Mouse (Mus musculus) neural tube, embryonic 13.5 days (tissue): ENCODE results near the gene Ddx56. TPM values are rescaled to one million over a fixed set of nuclear protein-coding genes. Genes with fewer than 3 reads are reported as not detected.
A peak's percentile ranks its signal among the peaks of the same experiment; 100 is the strongest.

Experiments used
- ATAC-seq: fragments of 200-750 bp; cut with Nextera tagmentation; 2 replicates; pipeline ENCODE4 v1.8.0; 2017; ENCODE audit warnings: low read depth, mild to moderate bottlenecking, moderate TSS enrichment, moderate library complexity
- H3K27ac ChIP-seq: fragments of 300-500 bp; sonication (generic); replicated peaks from 2 replicates; pipeline ENCODE4 v1.5.1; 2015; ENCODE audit warnings: moderate library complexity, mild to moderate bottlenecking, inconsistent platforms
- H3K27me3 ChIP-seq: fragments of 300-500 bp; sonication (generic); 2 replicates; pipeline ENCODE4 v1.6.1; 2015; ENCODE audit warnings: mild to moderate bottlenecking, inconsistent platforms
- H3K36me3 ChIP-seq: fragments of 300-500 bp; sonication (generic); 2 replicates; pipeline ENCODE4 v1.6.1; 2015; ENCODE audit warnings: mild to moderate bottlenecking, inconsistent platforms
- H3K4me1 ChIP-seq: fragments of 300-500 bp; sonication (generic); replicated peaks from 2 replicates; pipeline ENCODE4 v1.6.1; 2015; ENCODE audit warnings: inconsistent platforms
- H3K4me2 ChIP-seq: fragments of 300-500 bp; sonication (generic); 2 replicates; pipeline ENCODE4 v1.6.1; 2015; ENCODE audit warnings: inconsistent platforms, mild to moderate bottlenecking, moderate library complexity
- H3K4me3 ChIP-seq: fragments of 300-500 bp; sonication (generic); 2 replicates; pipeline ENCODE4 v1.5.1; 2015; ENCODE audit warnings: mild to moderate bottlenecking, inconsistent platforms
- H3K9ac ChIP-seq: fragments of 300-500 bp; sonication (generic); 2 replicates; pipeline ENCODE4 v1.6.1; 2015; ENCODE audit warnings: moderate library complexity, mild to moderate bottlenecking, inconsistent platforms
- H3K9me3 ChIP-seq: fragments of 300-500 bp; sonication (generic); 2 replicates; pipeline ENCODE4 v1.6.1; 2016; ENCODE audit warnings: inconsistent platforms
- WGBS: fragments of 180-500 bp; shearing (Covaris S2); methylation state at CpG from one replicate; pipeline ENCODE4 v1.1.7; 2015; 5-methylcytosine and 5-hydroxymethylcytosine counted together
- polyA plus RNA-seq: library from polyadenylated mRNA; unstranded; fragments of >200 nt; fragmentation: Nextera tagmentation; extraction: Ambion mirVana; gene quantifications from 2 replicates; pipeline ENCODE4 v1.2.1, GENCODE M21; 2015

Ddx56 gene
- polyA plus RNA-seq, 1 experiment from 2014 or later, result 69.3 TPM

DNA sequence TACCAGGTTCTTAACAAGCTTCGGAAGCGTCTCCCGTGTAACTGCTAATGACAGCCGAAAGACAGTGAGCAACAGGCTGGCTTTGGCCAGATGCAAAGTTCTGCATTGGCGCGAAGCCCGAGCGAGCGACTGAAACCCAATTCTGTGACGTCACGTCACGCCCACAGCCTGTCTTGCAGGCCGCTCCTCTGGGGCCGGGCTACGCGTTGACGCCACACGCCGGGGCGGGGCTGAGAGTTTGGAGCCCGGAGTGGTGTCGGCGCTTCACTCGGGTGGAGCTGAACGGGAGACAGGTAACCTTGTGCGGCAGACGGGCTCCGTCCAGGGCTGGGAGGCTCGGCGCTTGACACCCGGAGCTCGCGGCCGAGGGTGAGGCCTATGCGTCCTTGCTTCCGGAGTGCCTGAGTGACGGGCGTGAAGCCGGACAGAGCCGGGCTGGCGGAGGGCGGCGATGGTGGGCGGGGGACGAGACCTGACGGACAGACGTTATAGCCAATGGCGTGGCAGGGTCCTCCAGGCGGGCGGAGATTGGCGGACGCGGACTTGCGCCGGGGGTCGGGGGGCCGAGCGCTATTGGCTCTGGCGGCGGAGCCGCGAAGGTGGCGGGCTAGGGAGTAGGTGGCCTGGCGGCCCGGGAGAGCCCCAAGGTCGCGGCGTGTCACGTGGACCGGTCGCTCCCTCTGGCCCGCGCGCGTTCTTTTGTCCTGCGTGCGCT lies 24.0 kb upstream of the Ddx56 start, which contains the start of gene Ogdh:
TSS of gene Ogdh (plus strand) at position 233 of the 715 bp plus-strand sequence.
- H3K9ac ChIP-seq, result peak within 1 kb of the TSS; percentile 73
- peak within 1 kb of the TSS; percentile 63 for H3K4me2 ChIP-seq
- peak; percentile 98 for ATAC-seq
- peaks cover 16% of the 10 kb centered on the region for H3K4me1 ChIP-seq
- no peaks in the 10 kb centered on the region for H3K36me3 ChIP-seq
- H3K9me3 ChIP-seq, result no peaks in the 10 kb centered on the region
- H3K27me3 ChIP-seq, result no peaks in the 10 kb centered on the region
- WGBS, result under 1% methylated on average over 77 of the region's 77 CpGs
- peak within 1 kb of the TSS; percentile 78 for H3K4me3 ChIP-seq
- H3K27ac ChIP-seq, result peak within 1 kb of the TSS; percentile 90

GRCm38 (mm10) chr11:6290883-6291282 lies 23.3 kb upstream of the Ddx56 start:
- Histone ChIP-seq H3K9me3 (no peaks in the 10 kb centered on the region), H3K27ac (peak overlapping the region; percentile 90; the same call in 1 of the 2 replicates), H3K4me2 (peak overlapping the region; percentile 63), H3K9ac (peak overlapping the region; percentile 73), H3K4me1 (peaks cover 16% of the 10 kb centered on the region), H3K36me3 (no peaks in the 10 kb centered on the region), H3K4me3 (peak overlapping the region; percentile 78), H3K27me3 (no peaks in the 10 kb centered on the region)
- 24% methylated on average over 3 of the region's 3 CpGs for WGBS
- no peak for ATAC-seq

DNA sequence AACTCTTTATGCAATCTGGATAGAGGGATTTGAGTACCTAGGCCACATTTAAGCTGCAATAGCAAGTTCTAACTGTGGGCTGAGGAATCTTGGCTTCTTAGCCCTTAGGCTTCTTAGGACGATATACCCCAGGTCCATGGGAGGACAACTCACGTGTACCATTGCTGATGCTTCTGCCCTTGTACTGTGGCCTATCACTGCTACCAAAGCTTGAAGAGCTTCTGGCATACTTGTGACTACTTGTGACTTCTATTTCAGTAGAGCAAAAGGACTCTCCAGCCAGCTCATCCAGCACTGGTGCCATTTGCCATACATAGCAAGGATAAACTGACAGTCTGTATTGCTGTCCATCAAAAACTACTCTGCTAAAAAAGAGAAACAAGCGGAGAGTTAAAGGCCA lies 22.6 kb upstream of the Ddx56 start:
- Histone ChIP-seq H3K27me3 (no peaks in the 10 kb centered on the region), H3K4me3 (no peak overlapping the region), H3K36me3 (no peaks in the 10 kb centered on the region), H3K27ac (no peak overlapping the region), H3K4me1 (peaks cover 16% of the 10 kb centered on the region), H3K4me2 (no peak overlapping the region), H3K9me3 (no peaks in the 10 kb centered on the region), H3K9ac (no peak overlapping the region)
- WGBS, result 95% methylated on average over 3 of the region's 3 CpGs
- no peak for ATAC-seq

DNA sequence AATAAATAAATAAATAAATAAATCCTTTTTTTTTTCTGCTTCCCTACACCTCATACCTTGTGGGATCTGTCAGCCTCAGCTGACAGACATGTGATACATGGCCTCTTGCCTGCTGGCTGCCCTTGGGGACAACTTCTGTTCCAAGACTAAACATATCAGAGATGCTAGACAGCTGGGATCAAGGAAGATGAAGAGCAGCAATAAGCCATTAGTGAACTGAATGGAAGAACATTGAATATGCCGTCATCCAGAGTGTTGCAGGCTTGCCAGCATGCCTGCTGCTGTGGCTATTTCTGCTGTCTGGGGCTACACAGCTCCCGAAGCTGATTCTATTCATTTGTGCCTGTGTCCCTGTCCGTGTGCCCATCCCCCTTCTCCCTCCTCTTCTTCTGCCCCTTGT lies 15.4 kb upstream of the Ddx56 start:
- Histone ChIP-seq H3K27me3 (no peaks in the 10 kb centered on the region; the same call in 1 of the 2 replicates), H3K36me3 (no peaks in the 10 kb centered on the region), H3K27ac (no peak overlapping the region), H3K4me1 (no peaks in the 10 kb centered on the region), H3K9ac (no peak overlapping the region), H3K9me3 (no peaks in the 10 kb centered on the region), H3K4me2 (no peak overlapping the region), H3K4me3 (no peak overlapping the region)
- no peak for ATAC-seq
- 60% methylated on average over 3 of the region's 3 CpGs for WGBS

DNA sequence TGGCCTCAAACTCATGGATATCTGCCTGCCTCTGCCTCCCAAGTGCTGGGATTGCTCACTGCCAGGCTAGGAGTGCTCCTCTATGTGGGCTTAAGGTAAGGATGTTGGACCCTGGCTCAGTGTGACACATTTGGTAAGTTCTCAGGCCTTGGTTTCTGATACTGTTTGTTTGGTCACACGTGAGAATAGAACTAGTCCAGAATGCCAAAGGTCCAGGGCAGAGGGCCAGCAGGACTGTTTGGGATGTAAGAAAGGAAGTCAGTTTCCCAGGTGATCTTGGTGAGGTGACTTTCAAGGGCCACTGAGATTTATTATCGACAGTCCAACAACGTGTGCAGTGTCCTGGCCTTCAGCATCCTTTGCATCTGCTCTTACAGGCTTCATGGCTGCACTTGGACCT lies 8.9 kb upstream of the Ddx56 start:
- peaks cover 30% of the 10 kb centered on the region for H3K4me1 ChIP-seq
- WGBS, result 84% methylated on average over 3 of the region's 3 CpGs

DNA sequence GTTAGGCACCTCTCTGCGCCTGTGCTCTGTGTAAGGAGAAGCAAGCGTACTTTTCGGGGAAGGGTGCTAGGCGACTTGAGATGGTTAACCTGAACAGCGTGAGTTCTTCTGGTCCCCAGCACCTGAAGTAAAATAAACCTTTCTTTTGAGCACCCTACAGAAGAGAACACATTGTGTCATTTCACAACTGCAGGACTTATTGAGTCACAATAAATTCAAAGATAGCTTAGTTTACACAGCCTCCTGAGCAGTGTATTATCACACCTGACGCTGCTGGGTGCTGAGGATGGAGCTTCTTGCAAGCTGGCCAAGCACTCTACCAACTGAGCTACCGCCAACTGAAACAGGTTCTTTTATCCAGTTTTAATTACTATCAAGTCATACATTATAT lies 7.5 kb upstream of the Ddx56 start:
- peak overlapping the region; percentile 92 for H3K4me3 ChIP-seq
- 21% methylated on average over 7 of the region's 7 CpGs for WGBS

More for the DNA sequence above, 8.9 kb upstream of the Ddx56 start:
- no peak overlapping the region for H3K27ac ChIP-seq
- no peak overlapping the region for H3K4me2 ChIP-seq
- H3K36me3 ChIP-seq, result peaks cover 8% of the 10 kb centered on the region
- H3K4me3 ChIP-seq, result no peak overlapping the region
- no peaks in the 10 kb centered on the region for H3K27me3 ChIP-seq
- H3K9ac ChIP-seq, result no peak overlapping the region
- no peak for ATAC-seq
- H3K9me3 ChIP-seq, result no peaks in the 10 kb centered on the region

GRCm38 (mm10) chr11:6274387-6275093 lies 7.0 kb upstream of the Ddx56 start, which contains the start of gene Tmed4:
Gene Tmed4 (minus strand): TSS chr11:6274870.
- peaks cover 30% of the 10 kb centered on the region for H3K4me1 ChIP-seq
- H3K9me3 ChIP-seq, result no peaks in the 10 kb centered on the region
- WGBS, result under 1% methylated on average over 39 of the region's 39 CpGs
- peaks cover 24% of the 10 kb centered on the region for H3K36me3 ChIP-seq
- peak within 1 kb of the TSS; percentile 96 for H3K9ac ChIP-seq
- H3K4me3 ChIP-seq, result peak within 1 kb of the TSS; percentile 92
- H3K27me3 ChIP-seq, result no peaks in the 10 kb centered on the region
- ATAC-seq, result peak; percentile 97
- peak within 1 kb of the TSS; percentile 85 for H3K4me2 ChIP-seq
- H3K27ac ChIP-seq, result peak within 1 kb of the TSS; percentile 90

More for the DNA sequence above, 7.5 kb upstream of the Ddx56 start:
- Histone ChIP-seq H3K9me3 (no peaks in the 10 kb centered on the region), H3K4me2 (peak overlapping the region; percentile 85), H3K27ac (peak overlapping the region; percentile 90), H3K4me1 (peaks cover 30% of the 10 kb centered on the region), H3K9ac (peak overlapping the region; percentile 96), H3K27me3 (no peaks in the 10 kb centered on the region), H3K36me3 (peaks cover 20% of the 10 kb centered on the region)
- peak; percentile 40 for ATAC-seq

GRCm38 (mm10) chr11:6273607-6274006 lies 6.0 kb upstream of the Ddx56 start:
- H3K36me3 ChIP-seq, result peaks cover 27% of the 10 kb centered on the region
- H3K27ac ChIP-seq, result no peak overlapping the region
- peak overlapping the region; percentile 92 for H3K4me3 ChIP-seq
- WGBS, result 70% methylated on average over 11 of the region's 11 CpGs
- peaks cover 33% of the 10 kb centered on the region for H3K4me1 ChIP-seq
- no peak for ATAC-seq
- H3K9ac ChIP-seq, result peak overlapping the region; percentile 96
- no peaks in the 10 kb centered on the region for H3K9me3 ChIP-seq
- H3K4me2 ChIP-seq, result peak overlapping the region; percentile 85
- H3K27me3 ChIP-seq, result no peaks in the 10 kb centered on the region

GRCm38 (mm10) chr11:6266621-6267020 lies 951 bp downstream of the Ddx56 start:
- Histone ChIP-seq H3K4me3 (peak overlapping the region; percentile 65), H3K36me3 (peaks cover 68% of the 10 kb centered on the region), H3K9ac (peak overlapping the region; percentile 90), H3K4me2 (peak overlapping the region; percentile 94), H3K9me3 (no peaks in the 10 kb centered on the region), H3K27me3 (no peaks in the 10 kb centered on the region), H3K4me1 (peaks cover 20% of the 10 kb centered on the region), H3K27ac (no peak overlapping the region)
- ATAC-seq, result 0 out of 2 replicates have a peak, but pooled peaks have one; percentile 3
- WGBS, result 72% methylated on average over 9 of the region's 9 CpGs

GRCm38 (mm10) chr11:6261434-6262082 lies 6.0 kb downstream of the Ddx56 start:
- Histone ChIP-seq H3K27me3 (no peaks in the 10 kb centered on the region), H3K4me2 (no peak overlapping the region), H3K4me1 (peaks cover 6% of the 10 kb centered on the region), H3K9ac (no peak overlapping the region), H3K27ac (no peak overlapping the region), H3K9me3 (no peaks in the 10 kb centered on the region), H3K4me3 (no peak overlapping the region), H3K36me3 (peaks cover 91% of the 10 kb centered on the region)
- peak; percentile 59 for ATAC-seq
- 76% methylated on average over 10 of the region's 10 CpGs for WGBS

DNA sequence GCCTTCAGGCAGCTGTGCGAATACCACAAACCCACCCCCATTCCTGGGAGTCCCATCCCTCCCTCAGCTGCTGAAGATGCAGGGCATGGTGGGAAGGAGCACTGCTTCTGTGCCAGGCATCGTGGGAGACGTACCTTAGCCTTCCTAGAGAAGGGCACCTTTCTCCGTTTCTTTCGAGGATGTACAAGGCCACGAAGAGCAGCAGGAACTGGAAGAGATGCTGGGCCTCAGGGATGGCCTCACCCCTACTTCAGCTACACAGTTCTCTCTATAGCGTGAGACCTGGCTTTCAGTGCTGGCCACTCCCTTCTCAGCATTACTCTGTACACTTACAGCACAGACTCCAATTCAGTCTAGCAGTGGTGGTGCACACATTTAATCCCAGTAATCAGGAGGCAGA lies 8.2 kb downstream of the Ddx56 start:
- H3K4me3 ChIP-seq, result no peak overlapping the region
- ATAC-seq, result no peak
- H3K9ac ChIP-seq, result no peak overlapping the region
- H3K9me3 ChIP-seq, result no peaks in the 10 kb centered on the region
- no peaks in the 10 kb centered on the region for H3K4me1 ChIP-seq
- WGBS, result 92% methylated on average over 7 of the region's 7 CpGs
- peaks cover 71% of the 10 kb centered on the region for H3K36me3 ChIP-seq
- no peaks in the 10 kb centered on the region for H3K27me3 ChIP-seq
- H3K4me2 ChIP-seq, result no peak overlapping the region
- no peak overlapping the region for H3K27ac ChIP-seq
